Mouse (Mus musculus) kidney, postnatal 36 days (tissue): Measurements from ENCODE around the gene Esrrb.

Experiments used
- DNase-seq, 2 experiments: peaks; one replicate each; pipeline ENCODE4 v3.0.0; 2021 to 2022; ENCODE audit warnings: mixed read lengths in 2 of 2

Gene Esrrb

DNA sequence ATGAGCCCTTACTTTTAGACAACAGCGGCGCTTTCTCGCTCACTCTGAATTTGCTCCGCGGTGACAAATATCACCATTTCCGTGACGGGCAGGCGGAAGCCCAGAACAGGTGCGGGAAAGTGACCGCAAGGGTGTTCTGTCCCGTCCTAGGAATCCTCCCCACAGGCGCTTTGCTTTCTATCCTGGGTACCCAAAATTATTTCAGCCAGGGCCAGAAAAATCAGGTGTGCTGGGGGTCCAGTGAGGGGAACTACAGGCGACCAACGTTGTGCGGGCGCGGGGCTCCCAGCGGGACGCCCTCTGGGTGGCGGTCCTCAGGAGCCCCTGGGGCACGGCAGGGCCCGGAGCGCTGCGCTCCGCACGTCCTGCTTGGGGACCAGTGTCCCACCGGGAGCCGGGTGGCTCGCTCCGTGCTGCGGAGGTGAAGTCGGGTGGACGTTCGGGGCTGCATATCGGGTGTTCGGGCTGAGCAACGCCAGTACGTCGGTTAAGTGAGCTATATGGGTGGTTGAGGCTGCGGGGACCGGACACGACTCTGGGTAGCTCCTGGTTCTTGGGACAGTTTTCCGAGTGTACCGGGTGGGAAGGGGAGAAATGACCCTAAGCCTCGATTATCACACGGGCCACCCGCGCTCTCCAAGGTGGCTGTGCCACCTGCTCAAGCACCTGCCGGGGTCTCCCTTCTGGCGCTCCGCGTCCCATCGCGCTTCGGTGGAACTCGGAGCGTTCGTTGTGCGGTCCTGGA is 61.4 kb downstream of the Esrrb start:
- DNase-seq: peak in 1 of 2 experiments; percentile 16

DNA sequence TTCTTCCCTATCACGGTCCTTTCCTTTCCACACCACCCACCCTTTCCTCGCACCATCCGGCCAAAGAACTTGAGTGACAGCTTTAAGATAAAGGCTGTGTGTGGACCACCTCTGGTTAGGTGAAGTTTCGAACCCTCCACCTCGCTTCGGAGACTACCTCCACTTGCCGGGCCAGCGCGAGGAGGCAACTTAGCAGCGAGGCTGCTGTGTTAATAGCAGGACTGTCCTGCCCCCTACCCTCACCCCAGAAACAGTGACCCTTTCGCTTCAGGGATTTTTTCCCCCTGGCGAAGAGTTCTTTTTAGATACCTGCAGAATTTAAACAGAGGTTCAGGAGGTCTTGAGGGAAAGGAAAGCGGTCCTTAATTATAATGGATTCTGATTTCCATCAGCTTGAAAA is 62.2 kb downstream of the Esrrb start:
- DNase-seq: no peak

DNA sequence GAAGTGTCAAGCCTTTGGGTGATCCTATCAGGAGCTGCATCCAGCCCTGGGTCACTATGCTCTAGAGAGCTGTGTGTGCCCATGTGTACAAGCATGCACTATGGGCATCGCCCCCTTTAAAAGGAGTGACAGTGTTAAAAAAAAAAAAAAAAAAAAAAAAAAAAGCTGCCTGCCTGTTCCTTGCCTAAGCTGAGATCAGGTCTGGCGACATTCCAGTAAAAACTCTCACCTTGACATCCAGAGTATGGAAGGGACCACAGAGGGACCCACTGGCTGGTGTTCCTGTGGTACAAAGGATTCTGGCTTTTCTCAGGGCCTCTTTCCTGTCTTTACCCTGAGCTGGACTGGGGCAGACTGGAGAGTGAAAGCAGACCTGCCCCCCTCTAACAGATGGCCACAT is 66.7 kb downstream of the Esrrb start:
- no peak for DNase-seq

DNA sequence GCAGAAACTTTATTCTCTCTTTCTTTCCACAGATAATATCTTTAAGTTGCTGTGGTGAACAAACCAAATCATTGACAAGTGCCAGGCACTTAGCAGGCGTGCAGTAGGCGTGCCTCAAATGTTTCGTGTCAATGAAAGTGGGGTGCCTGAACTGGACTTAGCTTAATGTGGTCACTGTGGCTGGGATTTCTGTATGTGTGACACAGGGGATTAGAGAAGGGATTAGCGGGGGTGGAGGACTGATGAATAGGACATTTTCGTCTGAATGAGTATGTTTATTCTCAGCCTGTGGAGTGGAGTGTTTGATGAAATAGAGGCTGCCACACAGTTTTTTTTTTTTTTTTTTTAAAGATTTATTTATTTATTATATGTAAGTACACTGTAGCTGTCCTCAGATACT is 70.8 kb downstream of the Esrrb start:
- DNase-seq: no peak

DNA sequence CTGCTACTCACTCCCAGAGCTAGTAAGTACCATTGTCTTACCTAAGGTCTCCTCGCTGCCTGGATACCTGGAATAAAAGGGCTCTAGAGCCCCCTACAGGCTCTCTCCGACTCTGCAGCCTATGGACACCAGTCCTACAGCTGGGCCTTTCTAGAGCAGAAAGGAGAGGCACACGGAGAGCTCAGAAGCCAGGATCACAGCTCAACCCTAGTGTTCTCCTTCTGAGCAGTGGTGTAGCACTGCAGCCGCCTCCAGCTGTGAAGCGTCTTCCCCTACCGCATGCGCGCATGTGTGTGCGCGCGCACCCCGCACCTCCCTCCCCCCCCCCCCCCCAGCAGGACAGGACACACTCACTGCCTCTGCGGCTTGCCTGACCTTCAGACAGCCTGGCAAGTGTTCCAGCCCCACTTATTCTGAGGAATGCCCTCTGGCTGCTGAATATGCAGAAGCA is 72.5 kb downstream of the Esrrb start:
- DNase-seq: peak; percentile 83

DNA sequence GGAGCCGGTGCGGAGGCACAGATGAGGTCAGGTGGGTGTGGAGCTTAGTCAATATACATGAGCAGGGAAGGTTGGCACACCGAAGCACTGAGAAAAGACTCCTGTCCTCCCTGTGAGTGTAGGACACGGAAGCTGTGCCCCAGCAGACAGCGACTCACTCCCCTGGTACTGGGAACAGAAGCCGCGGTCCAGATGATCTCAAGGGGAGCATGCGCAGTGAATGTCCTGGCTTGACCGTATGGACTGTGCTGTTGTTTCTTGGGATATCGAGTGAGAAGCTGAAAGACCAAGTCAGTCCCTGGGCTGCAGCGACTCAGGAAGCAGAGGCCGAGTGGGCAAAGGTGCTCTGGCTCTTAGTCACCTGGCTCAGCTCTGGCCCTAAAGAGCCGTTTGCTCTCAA is 74.7 kb downstream of the Esrrb start:
- DNase-seq: no peak

DNA sequence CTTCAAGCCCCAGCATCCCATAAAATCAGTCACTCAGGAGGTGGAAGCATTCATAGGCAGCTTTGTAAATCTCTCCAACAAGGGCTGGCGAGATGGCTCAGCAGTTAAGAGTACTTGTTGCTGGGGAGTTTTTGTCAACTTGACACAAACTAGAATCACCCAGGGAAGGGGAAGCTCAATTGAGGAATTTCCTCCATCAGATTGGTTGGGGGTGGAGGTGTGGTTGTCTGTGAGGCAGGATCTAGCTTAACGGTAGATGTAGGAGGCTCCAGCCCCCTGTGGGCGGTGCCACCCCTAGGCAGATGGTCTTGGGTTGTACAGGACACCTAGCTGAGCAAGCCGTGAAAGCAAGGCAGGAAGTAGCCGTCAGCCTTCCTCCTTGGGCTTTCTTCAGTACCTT is 89.9 kb downstream of the Esrrb start:
- DNase-seq: no peak

DNA sequence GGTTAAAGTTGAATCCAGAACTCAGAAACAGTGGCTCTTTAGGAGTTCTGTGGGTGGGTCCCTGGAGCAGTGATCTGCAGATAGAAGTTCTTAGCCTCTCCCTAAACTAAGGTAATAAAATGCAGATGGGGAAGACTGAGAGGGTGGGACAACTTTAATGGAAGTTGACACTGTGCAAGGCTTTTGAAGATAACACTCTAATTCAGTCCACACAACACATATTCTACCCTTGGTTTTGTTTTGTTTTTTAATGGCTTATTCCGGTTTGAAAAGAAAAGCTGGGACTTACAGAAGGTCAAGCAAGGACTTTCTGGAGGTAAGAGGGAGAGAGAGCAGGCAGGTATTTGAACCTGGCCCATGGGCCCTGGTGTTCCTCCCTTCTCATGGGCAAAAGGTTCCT is 94.1 kb downstream of the Esrrb start:
- no peak for DNase-seq

DNA sequence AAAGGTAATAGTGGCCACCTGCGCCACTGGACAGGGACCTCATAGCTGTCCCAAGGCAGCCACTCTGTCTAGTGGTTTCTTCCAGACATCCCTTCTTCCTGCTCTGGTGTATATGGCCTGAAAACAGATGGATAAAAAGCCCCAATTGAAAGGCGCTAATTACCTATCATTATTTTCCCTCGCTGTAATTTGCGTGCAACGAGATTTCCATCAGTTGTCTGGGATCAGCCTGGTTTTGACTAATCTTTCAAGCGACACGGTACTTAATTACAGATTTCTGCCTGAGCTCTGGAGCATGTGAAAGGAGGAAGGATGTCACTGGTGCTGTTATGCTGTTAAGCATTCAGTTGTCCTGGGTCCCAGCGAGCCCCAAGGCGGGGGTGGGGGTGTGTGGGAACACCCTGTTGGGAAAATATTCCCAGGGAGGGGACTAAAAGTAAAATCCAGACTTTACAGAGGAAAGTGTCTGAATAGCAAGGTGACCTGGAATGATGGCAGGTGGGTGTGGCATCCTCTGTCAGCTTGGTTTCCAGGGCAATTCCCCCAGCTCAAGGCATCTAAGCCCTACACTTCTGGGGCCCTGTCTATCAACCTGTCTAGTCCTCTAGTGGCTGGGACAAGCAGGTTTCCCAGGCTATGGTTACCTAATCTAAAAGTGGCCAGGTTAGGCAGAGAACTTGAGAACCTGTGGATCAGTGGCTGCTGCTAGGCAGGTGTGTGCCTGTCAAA is 102.0 kb downstream of the Esrrb start:
- no peak for DNase-seq

DNA sequence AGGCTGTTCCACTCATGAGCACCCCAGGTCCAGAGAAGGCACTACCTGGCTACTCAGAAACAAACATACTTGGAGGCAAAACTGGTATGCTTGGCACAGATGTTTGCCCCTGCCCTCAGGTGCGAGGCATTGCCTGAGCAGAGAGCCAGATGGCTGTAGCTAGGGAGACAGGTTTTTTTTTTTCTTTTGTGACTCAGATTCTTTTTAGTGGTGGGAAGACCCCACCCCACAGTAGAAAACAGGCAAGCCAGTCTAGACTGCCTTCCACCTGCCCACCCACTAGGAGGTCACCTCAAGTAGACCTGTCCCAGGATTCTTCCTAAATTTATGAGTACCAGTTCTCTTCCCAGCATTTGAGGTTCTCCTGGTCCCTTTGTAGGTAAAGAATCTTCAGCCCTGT is 103.5 kb downstream of the Esrrb start:
- DNase-seq: no peak

DNA sequence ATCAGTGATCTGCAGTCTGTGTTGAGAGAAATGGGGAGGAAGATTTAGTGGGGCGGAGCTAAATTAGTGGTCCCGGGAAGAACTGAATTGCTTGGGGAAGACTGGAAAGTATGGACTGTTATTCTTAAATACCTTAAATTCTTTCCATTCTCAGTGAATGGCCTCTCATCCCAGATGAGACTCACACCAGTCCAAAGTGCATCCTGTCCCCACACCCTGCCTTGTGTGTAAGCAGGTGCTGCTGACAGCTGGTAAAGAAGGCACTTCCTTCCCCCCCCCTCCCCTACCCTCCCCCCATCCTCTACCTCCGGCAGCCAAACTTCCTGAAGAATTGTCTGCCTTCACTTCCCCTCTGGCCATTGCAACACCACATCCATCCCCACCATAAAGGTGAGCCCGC is 105.3 kb downstream of the Esrrb start:
- DNase-seq: peak in 1 of 2 experiments; percentile 8

DNA sequence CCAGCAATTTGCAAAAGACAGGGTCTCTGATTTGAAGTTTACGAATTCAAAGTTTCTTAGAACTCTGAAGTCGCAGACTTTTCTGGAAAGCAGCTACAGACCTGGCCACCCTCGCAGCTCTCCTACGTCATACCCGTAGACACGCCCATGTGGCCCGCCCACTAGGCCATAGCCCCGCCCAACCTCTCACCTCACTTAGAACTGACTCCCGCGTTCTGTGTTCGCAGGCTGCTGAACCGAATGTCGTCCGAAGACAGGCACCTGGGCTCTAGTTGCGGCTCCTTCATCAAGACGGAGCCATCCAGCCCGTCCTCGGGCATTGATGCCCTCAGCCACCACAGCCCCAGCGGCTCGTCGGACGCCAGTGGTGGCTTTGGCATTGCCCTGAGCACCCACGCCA is 109.0 kb downstream of the Esrrb start:
- peak in 1 of 2 experiments; percentile 12 for DNase-seq

DNA sequence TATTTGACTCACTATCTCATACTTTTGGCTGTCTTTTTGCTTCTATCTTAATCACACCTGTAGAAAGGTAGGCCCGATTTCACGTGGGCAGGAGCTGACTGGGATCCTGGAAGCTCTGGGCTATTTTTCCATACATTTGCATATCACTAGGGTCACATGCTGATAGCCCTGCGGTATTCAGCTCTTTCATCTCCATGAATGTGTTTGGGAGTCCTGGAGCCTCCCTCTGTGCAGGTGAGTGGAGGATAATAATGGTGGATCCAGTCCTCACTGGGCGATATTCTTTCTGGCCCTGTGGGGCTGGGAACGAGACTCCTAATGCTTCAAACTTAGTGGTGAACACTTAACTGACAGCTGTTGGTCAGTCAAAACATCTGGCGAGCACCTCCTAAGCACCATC is 110.0 kb downstream of the Esrrb start:
- no peak for DNase-seq

DNA sequence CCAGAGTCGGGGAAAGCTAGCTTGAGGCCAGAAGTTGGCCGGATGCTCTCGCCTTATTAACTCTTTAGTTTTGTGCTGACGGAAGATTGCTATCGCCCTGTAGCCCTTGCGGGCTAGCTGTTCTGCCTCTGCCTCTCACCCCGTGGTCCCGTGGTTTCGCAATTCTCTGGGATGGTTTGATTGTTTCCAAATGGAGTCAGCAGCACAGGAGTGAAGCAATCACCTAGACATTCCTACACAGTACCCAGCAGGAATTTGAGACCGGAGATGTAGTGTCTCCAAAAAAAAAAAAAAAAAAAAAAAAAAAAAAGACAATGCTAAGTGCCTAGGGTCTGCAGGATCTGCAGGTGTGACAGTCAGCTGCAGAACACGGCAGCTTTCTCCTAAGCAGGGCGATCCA is 112.7 kb downstream of the Esrrb start:
- DNase-seq: no peak

DNA sequence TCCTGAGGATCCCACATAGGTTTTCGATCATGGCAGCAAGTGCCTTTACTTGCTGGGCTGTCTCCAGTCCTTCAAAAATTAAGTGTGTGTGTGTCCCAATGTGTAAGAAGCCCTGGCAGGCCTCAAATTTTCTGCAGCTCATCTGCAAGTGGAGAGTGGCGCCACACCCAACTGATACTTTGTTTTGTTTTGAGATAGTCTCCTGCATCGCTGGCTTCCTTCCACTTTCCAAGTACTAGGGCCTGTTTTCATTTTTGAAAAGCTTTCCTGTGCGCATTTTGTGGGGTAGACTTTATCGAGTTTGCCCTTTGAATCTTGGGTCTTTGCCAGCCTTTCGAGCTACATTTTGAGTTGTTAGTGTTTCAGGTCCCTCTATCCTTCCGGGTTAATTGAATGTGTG is 115.1 kb downstream of the Esrrb start:
- peak in 1 of 2 experiments; percentile 12 for DNase-seq

DNA sequence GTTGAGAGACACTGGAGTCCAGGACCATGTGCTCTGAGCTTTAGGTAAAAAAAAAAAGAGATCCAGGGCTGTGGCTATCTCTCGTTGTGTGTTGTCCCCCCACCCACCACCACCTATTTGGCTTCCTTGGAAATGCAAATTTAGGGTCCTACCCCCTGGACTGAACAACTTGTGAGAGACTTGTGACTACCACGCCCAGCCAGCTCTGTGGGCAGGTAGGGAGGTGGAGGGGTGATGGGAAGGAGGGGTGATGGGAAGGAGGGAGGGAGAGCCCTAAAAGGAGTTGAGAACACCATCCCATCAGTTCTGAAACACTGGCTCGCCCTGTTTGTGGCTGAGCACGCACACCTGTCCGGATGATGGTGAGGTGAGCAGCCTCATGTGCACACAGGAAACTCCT is 118.0 kb downstream of the Esrrb start:
- DNase-seq: no peak

DNA sequence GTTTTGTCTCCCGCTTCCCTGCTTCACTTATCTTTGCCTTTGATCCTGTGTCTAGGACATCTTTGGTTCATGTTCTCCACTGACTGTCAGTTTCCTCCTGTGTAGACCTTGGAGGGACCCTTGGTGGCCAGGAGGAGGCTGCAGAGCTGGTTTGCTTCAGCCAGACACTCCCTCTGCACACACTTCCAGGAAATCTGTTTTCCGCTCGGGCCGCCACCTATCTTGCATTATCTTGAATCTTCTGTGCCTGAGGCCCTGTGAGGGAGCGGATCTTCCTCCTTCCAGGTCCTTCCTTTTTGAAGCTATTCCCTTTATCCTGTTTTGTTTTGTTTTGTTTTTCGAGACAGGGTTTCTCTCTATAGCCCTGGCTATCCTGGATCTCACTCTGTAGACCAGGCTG is 121.1 kb downstream of the Esrrb start:
- no peak for DNase-seq

DNA sequence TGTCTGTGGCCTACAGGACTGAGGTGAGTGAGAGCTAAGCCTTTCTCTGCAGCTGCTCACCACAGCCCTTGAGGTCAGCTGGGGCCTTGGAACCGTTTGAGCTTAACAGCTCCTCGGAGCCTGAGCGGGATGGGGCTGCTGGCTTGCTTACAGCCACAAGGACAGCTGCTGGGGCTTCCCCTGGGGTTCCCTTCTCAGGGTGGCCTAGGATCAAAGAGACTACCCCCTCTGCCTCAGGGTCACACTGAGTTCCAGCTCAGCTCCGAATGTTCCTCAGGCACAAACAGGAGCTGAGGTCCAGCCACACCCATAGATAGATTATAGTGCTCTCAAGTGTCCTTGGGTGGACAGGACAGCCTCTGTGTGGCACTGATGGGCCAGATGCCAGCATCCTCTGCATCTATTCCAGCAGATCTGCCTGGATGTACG is 122.5 kb downstream of the Esrrb start:
- DNase-seq: no peak

DNA sequence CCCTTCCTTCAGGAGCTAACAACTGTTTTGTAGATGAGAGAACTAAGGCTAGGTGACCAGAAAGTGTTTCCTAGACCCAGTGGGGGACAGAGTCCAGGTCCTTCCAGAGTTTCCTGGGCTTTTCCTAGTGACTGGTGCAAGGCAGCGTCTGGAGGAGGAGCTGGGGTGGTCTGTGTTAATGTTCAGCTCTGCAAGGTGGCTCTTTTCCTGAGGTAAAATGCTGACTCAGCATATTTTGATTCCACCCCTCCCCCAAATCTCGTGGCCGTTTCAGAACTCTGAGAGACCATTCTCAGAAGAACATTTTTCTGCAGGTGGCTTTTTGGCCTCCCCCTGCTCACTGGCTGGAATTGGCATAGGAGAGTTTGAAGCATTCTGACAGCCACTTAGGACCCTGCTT is 127.1 kb downstream of the Esrrb start:
- DNase-seq: no peak

DNA sequence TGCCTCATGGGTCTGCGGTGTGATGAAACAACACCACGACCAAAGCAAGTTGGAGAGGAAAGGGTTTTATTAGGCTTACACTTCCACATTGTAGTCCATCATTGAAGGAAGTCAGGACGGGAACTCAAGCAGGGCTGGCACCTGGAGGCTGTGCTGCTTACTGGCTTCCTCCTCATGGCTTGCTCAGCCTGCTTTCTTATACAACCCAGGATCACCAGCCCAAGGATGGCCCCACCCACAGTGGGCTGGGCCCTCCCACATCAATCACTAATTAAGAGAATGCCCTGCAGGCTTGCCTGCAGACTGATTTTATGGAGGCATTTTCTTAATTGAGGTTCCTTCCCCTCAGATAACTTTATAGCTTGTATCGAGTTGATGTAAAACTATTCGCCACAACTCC is 129.1 kb downstream of the Esrrb start:
- DNase-seq: no peak

DNA sequence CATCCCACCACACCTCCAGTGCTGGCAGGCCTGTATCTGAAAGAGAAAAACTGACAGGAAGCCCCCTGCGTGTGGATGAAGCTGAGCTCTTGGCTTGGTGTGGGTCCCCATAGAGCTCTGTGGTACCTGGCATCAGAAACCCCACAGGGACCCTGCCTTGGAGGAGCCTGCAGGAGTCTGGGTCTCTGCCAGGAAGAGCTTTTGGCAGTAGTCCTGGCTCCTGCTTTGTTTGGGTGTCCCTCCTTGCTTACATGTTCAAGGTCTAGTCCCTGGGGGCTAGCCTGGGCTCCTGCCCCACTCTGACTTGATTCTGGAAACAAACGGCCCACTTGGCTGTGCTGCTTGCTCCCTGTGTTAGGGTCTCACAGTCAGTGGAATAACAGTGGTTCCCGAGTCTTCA is 130.6 kb downstream of the Esrrb start:
- DNase-seq: no peak

DNA sequence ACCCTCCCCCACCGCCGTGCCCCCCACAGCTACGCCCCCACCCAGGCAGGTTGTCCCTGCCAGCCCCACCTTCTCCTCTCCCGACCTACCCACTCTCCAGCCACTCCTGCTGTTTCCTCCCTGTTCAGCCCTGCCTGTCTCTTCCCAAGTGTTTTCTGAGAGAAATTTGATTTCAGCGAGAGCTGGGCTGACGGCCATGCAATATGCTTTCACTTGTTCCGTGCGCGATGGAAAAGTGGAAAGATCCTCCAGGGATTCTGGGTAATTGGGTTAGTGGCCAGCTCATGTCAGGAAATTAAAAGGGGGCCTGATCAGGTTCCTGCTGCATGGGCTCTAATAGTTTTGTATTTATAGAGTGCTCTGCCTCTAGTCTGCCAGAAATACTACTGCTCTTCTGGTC is 131.9 kb downstream of the Esrrb start:
- no peak for DNase-seq

DNA sequence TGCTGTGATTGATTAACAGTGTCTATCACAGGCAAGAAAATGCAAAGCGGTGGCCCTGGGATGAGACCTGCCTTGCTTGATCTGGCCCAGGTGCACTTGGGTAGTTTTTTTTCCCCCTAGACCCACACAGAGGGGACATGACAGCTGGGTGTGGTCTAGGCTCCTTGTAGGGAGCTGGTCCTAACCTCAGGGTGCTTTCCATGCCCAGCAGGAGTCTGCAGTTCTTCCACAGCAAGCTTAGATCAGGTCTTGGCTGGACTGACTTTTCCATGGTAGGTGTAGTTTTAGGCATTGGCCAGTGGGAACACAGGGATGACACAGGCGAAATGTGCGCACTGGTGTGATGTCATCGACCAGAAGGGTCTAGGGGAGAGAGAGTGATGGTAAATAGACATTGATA is 136.2 kb downstream of the Esrrb start:
- DNase-seq: no peak

DNA sequence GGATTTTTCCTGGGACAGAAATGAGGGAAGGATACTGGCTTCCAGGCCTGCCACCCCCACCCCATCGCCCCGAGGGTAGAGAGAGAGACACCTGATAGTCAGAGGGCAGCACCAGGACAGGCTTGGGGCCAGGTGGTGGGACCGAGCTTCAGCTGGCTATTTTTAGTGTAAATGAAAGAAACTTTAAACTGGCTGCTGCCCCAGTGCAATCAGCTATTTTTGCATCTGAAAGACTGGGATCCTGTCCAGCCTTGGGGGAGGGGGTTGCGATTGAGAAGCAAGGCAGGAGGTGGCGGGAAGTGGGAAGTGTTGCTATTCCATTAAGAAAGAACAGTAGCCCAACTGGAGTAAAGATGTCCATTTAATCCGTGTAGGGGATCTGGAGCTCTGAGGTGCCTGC is 137.8 kb downstream of the Esrrb start:
- peak; percentile 46 to 71 for DNase-seq

DNA sequence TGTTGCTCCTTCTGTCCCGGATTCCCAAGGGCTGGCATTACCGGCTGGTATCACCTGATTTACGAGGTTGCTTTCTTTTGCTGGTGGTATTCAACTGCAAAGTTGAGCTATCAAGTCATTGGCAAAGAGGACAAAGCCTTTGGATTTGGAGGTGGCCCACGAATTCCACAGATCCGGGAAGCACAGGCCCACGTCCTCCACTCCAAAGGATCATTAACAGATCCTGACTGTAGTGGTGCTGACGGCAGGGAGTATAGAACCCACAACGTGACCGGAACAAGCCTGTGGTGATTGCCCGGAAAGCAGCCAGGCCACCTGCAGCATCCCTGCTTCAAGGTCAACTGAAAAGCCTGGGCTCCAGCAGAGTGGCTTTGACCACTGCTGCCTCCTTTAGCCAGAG is 140.8 kb downstream of the Esrrb start:
- DNase-seq: no peak
